Mouse (Mus musculus) neural tube, embryonic 10.5 days (tissue): ENCODE results near the gene Gm9913.
A peak's percentile ranks its signal among the peaks of the same experiment; 100 is the strongest.

ENCODE experiments used
- DNase-seq: peaks from one replicate; pipeline ENCODE4 v3.0.0-alpha.2; 2017; ENCODE audit warnings: low spot score; ENCODE audit errors: extremely low spot score

The Gm9913 gene

DNA sequence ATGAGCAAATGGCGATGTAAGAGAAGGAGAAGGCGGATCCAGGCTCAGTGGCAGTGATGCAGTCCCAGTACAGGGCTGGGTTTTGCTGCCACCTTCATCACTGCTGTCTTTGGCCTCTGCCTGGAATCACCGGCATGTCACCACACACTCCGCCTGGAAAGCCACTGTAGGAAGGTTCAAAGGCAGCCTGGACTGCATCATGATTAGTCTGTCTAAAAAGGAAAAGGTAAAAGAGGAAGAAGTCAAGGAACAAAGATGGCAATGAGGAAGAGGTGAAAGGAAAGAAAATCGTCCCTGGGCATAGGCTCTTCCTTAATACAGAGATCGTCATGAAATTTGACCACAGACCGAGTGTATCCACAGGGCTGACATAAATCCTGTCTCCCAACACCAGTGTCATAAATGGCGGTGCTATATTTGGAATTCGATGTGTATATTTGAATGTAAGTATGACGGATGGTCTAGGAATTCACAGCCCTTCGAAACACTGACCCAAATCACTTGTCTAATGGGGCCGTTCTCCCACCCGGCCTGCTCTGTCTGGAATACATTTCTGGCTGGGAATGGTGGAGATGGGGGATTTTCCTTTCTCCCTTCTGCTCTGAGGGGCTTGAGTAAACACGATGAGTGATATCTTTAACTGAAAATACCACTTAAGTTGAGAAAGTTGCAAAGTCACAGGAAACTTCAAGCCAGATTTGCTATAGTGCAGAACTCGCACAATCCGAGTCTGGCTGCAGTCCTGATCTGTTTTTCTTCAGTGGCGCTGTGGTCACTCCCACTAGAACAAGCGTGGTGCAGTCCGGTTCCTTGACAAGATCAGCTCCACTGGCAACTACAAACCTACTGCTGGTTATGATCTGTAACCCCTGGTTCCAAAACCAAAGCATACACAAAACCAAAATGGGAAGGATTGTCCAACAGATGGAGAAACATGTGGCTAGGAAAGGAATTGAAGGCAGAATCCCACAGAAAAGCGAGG, 9.8 kb upstream of the Gm9913 start:
- DNase-seq: no peak

DNA sequence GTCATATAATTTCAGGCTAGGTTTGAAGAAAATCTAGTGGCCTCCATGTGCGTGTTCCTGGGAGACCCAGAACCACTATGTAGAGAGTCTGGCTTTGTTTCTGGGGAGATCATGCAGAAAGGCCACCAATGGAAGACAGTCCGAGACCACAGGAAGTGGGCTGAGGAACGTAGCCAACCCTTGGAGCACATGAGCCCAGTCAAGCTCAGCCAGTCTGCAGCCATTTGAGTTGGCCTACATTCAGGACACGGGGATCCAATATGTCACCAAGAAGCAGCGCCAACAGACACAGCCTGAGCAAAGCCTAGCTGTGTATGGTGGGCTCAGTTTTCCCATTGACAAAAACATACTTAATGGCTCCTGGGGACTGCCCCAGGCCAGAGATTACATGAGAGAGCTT, 8.2 kb upstream of the Gm9913 start:
- DNase-seq: no peak

DNA sequence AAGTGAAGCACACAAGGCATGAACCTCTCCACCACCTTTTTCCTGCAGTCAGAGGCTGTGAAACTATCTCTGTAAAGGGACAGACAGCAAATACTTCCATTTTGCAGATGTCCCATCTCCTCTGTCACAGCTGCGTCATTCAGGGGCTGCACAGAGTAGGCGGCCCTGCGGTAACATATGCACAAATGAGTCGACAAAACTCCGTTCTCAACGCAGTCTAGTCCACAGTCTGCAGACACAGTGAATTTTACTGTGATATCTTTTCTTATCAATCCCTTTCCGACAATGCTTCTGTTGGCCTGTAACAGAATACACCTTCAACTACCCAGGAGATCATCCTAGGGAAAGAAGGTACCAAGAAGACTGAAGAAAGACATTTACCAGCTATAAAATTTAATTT, 6.7 kb upstream of the Gm9913 start:
- no peak for DNase-seq

DNA sequence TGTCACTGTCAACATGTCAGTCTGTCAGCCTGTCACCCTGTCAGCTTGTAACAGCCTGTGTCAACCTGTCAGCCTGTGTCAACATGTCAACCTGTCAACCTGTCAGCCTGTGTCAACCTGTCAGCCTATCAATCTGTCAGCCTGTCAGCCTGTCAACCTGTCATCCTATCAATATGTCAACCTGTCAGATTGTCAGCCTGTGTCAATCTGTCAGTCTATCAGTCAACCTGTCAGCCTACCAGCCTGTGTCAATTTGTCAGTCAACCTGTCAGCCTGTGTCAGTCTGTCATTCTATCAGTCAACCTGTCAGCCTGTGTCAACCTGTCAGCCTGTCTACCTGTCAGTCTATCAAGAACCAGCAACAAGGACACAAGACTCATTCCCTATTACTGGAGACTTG, 3.4 kb upstream of the Gm9913 start:
- DNase-seq: no peak

GRCm38 (mm10) chr2:125505746-125506315, 942 bp downstream of the Gm9913 start:
- DNase-seq: peak; percentile 86

GRCm38 (mm10) chr2:125506316-125507054, 1.6 kb downstream of the Gm9913 start:
- peak; percentile 72 for DNase-seq

DNA sequence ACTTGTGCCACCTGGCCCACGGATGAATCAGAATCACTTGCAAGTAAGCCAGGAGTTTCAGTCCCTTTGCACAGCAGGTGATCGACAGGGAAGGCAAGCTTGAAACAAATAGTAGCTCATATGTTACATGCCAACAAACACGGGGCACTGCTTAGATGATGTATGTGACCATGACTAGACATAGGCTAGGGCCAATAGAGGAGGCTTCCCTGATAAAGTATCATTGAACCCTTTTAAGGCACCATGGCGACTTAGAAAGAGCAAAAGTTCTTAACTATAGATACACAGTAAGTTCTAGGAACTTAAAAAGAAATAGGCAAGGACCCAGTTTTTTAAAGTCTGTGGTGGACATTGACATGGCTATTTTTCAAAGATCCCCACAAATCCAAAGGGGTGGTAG, 3.0 kb downstream of the Gm9913 start, which contains the start of gene Fbn1:
Gene Fbn1 (minus strand): TSS at position 101 of the 400 bp plus-strand sequence.
- DNase-seq: no peak

DNA sequence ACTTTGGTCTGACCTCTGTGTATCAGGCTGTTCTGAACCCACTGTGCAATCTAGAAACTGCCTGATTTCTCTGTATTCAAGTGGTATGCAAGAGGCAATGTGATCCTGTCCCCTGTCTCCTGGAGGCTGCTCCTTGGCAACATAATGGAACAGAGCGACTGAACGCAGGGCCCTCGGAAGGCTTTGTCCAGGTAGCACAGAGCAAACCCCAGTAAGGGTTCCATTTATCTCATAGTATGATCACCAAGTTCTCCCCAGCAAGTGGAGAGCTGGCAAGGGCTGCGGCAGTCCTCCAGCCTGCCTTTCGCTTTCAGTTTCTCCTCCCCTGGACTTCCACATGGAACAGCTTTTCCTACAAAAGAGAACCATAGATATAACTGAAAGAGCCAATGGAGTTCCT, 3.5 kb downstream of the Gm9913 start:
- DNase-seq: no peak

DNA sequence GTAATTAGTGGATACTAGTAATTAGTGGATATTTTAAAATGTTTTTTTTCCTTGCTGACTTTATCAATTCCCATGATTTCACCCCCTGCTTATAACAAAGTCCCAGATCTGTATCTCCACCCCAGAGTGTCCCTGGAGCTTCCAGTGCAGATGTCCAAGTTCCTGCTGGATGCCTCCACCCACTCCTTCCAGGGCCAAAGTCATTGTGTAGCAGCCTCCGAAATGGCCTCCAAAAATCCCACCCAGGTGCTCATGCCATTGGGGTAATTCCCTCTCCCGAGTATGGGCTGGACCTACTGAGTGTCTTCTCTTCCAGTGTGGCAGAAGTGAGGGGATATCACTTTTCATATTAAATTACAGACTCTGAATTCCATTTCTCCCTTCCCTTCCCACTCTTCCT, 5.9 kb downstream of the Gm9913 start:
- DNase-seq: no peak

DNA sequence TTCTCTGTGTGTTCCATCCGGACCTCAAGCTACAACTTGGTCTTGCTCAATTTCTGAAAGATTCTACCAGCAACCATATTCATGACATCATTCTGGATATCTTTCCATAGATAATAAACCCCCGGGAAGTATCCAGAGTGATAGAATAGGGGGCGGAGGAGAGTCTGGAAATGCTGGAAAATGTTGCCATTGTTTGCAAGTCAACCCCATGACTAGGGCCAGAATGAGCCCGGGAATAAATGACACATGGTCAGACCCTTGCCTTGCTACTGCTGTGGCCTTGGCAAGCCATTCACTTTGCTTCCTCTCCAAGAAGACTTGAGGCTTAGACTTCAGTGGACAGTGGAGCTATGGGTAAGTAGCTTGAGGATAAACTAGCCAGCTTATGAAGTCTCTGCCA, 7.0 kb downstream of the Gm9913 start:
- DNase-seq: no peak

GRCm38 (mm10) chr2:125512544-125512943, 7.7 kb downstream of the Gm9913 start:
- no peak for DNase-seq

GRCm38 (mm10) chr2:125514391-125514790, 9.5 kb downstream of the Gm9913 start:
- no peak for DNase-seq

DNA sequence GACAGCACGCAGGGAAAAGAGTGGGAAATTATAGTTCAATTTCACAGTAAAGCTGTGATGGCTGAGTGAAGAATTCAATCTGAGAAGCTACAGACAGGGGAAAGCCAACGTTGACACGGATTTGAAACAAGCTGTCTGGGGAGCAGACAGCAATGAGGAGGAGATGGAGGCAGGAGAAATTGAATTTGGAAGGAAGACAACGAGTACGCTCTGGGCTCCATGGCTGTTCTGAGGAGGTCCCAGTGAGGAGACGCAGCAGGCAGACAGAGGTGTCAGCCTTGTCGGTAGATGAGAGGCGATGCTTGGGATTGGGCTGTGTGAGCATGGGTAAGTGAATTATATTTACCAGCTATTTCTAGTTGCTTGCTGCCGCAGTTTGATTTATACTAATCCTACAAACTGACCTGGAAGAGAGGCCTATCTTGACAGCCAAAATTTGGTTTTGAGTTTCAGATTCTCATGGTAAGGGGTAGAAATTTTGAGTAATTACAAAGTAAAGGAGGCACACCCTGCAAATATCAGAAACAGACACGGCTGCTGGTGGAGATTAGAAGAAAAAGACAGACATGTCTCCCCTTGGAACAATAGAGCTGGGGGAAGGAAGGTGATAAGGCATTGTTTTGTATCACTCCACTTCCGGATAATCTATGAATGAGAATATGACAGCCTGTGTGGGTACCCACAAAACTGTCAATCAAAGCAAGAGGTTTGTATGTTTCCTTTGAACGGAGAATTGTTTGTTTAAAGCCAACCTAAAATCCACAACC, 10.6 kb downstream of the Gm9913 start:
- no peak for DNase-seq

DNA sequence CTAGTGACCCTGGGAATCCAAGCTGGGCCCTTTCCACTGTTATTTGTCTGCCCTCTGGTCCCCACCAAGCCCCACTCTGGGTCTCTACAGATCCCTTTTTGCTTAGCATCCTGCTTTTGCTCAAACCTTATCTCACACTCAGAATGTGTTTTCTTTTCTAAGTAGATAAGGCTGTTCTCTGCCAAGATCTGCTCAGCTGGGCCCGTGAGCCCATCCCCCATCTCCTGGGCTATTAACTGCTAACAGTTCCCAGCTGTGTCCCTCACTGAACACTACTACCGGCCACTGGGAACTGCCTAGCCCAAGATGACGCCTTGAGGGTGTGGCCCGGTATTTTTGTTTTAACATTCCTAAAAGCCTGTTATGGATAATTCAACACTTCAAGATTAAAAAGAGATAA, 11.7 kb downstream of the Gm9913 start:
- peak; percentile 60 for DNase-seq

- no peak for DNase-seq
Measured at GRCm38 (mm10) chr2:125525484-125525883, 20.6 kb downstream of the Gm9913 start.

GRCm38 (mm10) chr2:125526566-125526965, 21.7 kb downstream of the Gm9913 start:
- DNase-seq: no peak

DNA sequence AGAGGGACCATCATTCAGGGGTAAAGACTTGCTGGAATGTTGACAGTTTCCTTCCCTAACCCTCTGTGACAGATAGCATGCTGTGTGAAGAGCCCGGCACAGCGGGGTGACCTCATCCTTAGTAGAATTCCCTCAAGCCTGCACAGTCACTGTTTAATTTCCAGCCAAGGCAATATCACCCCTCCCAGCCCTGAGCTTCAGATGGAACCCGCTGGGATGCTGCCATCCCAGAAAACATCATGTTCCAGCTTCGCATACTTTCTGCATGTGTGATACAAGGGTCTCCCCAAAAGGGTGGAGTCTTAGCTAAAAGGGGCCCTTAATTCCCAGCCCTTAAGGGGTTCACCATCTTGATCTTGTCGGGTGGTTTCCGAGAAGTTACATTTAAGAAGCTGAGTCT, 25.8 kb downstream of the Gm9913 start:
- no peak for DNase-seq

GRCm38 (mm10) chr2:125539640-125540039, 34.8 kb downstream of the Gm9913 start:
- no peak for DNase-seq

DNA sequence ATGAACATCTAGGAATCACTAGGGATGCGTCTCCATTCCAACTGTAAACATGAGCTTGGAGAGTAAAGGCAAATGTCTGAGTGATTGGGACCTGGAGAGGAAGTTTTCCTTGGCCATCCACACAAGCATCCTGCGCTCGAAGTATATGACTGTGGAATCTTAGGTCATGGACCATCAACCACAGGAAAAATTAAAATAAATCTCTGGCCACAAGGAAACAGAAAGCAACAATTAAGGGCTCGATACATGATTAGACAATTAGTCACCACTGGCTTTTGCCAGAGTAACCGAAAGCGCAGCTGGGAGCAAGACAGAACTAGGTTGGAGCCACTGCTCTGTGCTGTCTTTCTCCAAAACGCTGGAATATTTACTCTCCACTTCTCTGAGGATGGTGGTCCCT, 35.7 kb downstream of the Gm9913 start:
- DNase-seq: no peak

GRCm38 (mm10) chr2:125541451-125541850, 36.6 kb downstream of the Gm9913 start:
- no peak for DNase-seq

DNA sequence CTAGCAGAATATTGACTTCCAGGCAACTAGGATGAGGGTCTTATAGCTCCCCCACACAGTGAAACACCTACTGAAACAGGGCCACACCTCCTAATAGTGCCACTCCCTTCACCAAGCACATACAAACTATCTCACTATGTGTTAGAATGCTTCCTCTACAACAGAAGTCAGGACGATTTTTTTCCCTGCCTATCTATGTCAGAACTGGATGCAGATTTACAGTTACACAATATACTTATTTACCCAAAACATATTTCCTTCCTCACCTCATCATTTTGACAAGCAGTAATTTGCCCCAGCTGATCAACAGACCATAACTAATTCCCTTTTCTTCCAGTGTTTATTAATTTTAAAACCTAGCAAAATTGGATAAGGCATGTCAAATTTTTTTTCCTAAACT, 38.8 kb downstream of the Gm9913 start:
- no peak for DNase-seq
